Mouse (Mus musculus): ENCODE measurements at regions not wholly inside any gene's neighbourhood (a gene's known extent, or its start where the extent isn't known, plus 50 kb on each side); places are given as distances from the start of the nearest gene placed in this dataset.

- no peaks in the 10 kb centered on the region for H3K27me3 ChIP-seq (ENCODE audit: control insufficient read depth, insufficient read depth, low read length)
- H3K4me2 ChIP-seq (ENCODE audit: low read depth, low read length) = no peak overlapping the region
- WGBS = 83% methylated on average over 10 of the region's 10 CpGs
These were observed 549.5 kb downstream of the Tbc1d22a start for GRCm38 (mm10) chr15:86763581-86764375.

GRCm38 (mm10) chr15:86767623-86768022, 553.4 kb downstream of the Tbc1d22a start:
- 69% methylated on average over 2 of the region's 2 CpGs for WGBS
- H3K36me3 ChIP-seq (replicated peaks; ENCODE audit: control insufficient read depth, insufficient read depth, low read length) = no peaks in the 10 kb centered on the region
- H3K4me2 ChIP-seq (ENCODE audit: low read depth, low read length) = no peak overlapping the region
- no peaks in the 10 kb centered on the region for H3K27me3 ChIP-seq (ENCODE audit: control insufficient read depth, insufficient read depth, low read length)
- ATAC-seq (ENCODE audit: insufficient read depth, low read depth) (no peak), DNase-seq (ENCODE audit: low spot score) (no peak)
- H3K4me3 ChIP-seq (ENCODE audit: low read depth, low read length) = no peak overlapping the region
- H3K9ac ChIP-seq (replicated peaks; ENCODE audit: low read depth, low read length) = no peak overlapping the region
- no peaks in the 10 kb centered on the region; the same call in 1 of the 2 replicates for H3K9me3 ChIP-seq (replicated peaks; ENCODE audit: control insufficient read depth, low read length)
- no peak overlapping the region for H3K27ac ChIP-seq (ENCODE audit: low read depth)
- no peaks in the 10 kb centered on the region for H3K4me1 ChIP-seq (ENCODE audit: control insufficient read depth, insufficient read depth)
- TF ChIP-seq CTCF (IDR thresholded peaks at IDR 0.05; ENCODE audit: low read depth) (no peak), EP300 (IDR thresholded peaks at IDR 0.05; ENCODE audit: low read depth) (no peak)

More at GRCm38 (mm10) chr15:86763581-86764375, 549.5 kb downstream of the Tbc1d22a start:
- DNase-seq (ENCODE audit: low spot score) (no peak), ATAC-seq (ENCODE audit: insufficient read depth, low read depth) (no peak)
- Histone ChIP-seq H3K4me3 (ENCODE audit: low read depth, low read length) (no peak overlapping the region), H3K27ac (ENCODE audit: low read depth) (no peak overlapping the region), H3K9ac (replicated peaks; ENCODE audit: low read depth, low read length) (no peak overlapping the region), H3K36me3 (replicated peaks; ENCODE audit: control insufficient read depth, insufficient read depth, low read length) (no peaks in the 10 kb centered on the region), H3K4me1 (ENCODE audit: control insufficient read depth, insufficient read depth) (no peaks in the 10 kb centered on the region), H3K9me3 (replicated peaks; ENCODE audit: control insufficient read depth, low read length) (no peaks in the 10 kb centered on the region; the same call in 1 of the 2 replicates)
- TF ChIP-seq CTCF (IDR thresholded peaks at IDR 0.05; ENCODE audit: low read depth) (no peak), EP300 (IDR thresholded peaks at IDR 0.05; ENCODE audit: low read depth) (no peak)

GRCm38 (mm10) chr15:86773041-86773440, 558.8 kb downstream of the Tbc1d22a start:
- Histone ChIP-seq H3K27me3 (ENCODE audit: control insufficient read depth, insufficient read depth, low read length) (no peaks in the 10 kb centered on the region), H3K9me3 (replicated peaks; ENCODE audit: control insufficient read depth, low read length) (no peaks in the 10 kb centered on the region), H3K4me3 (ENCODE audit: low read depth, low read length) (no peak overlapping the region), H3K4me1 (ENCODE audit: control insufficient read depth, insufficient read depth) (no peaks in the 10 kb centered on the region), H3K27ac (ENCODE audit: low read depth) (no peak overlapping the region), H3K36me3 (replicated peaks; ENCODE audit: control insufficient read depth, insufficient read depth, low read length) (no peaks in the 10 kb centered on the region), H3K4me2 (ENCODE audit: low read depth, low read length) (no peak overlapping the region), H3K9ac (replicated peaks; ENCODE audit: low read depth, low read length) (no peak overlapping the region)
- 58% methylated on average over 7 of the region's 7 CpGs for WGBS
- TF ChIP-seq CTCF (IDR thresholded peaks at IDR 0.05; ENCODE audit: low read depth) (no peak), EP300 (IDR thresholded peaks at IDR 0.05; ENCODE audit: low read depth) (no peak)
- ATAC-seq (ENCODE audit: insufficient read depth, low read depth) (no peak), DNase-seq (ENCODE audit: low spot score) (no peak)

- no peak for DNase-seq (ENCODE audit: low spot score)
- Histone ChIP-seq H3K36me3 (replicated peaks; ENCODE audit: control insufficient read depth, insufficient read depth, low read length) (no peaks in the 10 kb centered on the region), H3K4me3 (ENCODE audit: low read depth, low read length) (no peak overlapping the region), H3K27me3 (ENCODE audit: control insufficient read depth, insufficient read depth, low read length) (no peaks in the 10 kb centered on the region), H3K4me2 (ENCODE audit: low read depth, low read length) (no peak overlapping the region), H3K27ac (ENCODE audit: low read depth) (no peak overlapping the region), H3K4me1 (ENCODE audit: control insufficient read depth, insufficient read depth) (no peaks in the 10 kb centered on the region), H3K9ac (replicated peaks; ENCODE audit: low read depth, low read length) (no peak overlapping the region), H3K9me3 (replicated peaks; ENCODE audit: control insufficient read depth, low read length) (no peaks in the 10 kb centered on the region)
- no peak for ATAC-seq (ENCODE audit: insufficient read depth, low read depth)
- TF ChIP-seq CTCF (IDR thresholded peaks at IDR 0.05; ENCODE audit: low read depth) (no peak), EP300 (IDR thresholded peaks at IDR 0.05; ENCODE audit: low read depth) (no peak)
- WGBS = 78% methylated on average over 11 of the region's 11 CpGs
These were observed 563.7 kb downstream of the Tbc1d22a start for GRCm38 (mm10) chr15:86777998-86778397.

GRCm38 (mm10) chr15:86781160-86781559, 566.9 kb downstream of the Tbc1d22a start:
- Histone ChIP-seq H3K4me1 (ENCODE audit: control insufficient read depth, insufficient read depth) (no peaks in the 10 kb centered on the region), H3K4me3 (ENCODE audit: low read depth, low read length) (no peak overlapping the region), H3K27me3 (ENCODE audit: control insufficient read depth, insufficient read depth, low read length) (no peaks in the 10 kb centered on the region), H3K9ac (replicated peaks; ENCODE audit: low read depth, low read length) (no peak overlapping the region), H3K27ac (ENCODE audit: low read depth) (no peak overlapping the region), H3K4me2 (ENCODE audit: low read depth, low read length) (no peak overlapping the region), H3K36me3 (replicated peaks; ENCODE audit: control insufficient read depth, insufficient read depth, low read length) (no peaks in the 10 kb centered on the region), H3K9me3 (replicated peaks; ENCODE audit: control insufficient read depth, low read length) (no peaks in the 10 kb centered on the region)
- no peak for TF ChIP-seq CTCF (IDR thresholded peaks at IDR 0.05; ENCODE audit: low read depth)
- no peak for TF ChIP-seq EP300 (IDR thresholded peaks at IDR 0.05; ENCODE audit: low read depth)
- 85% methylated on average over 11 of the region's 11 CpGs for WGBS
- DNase-seq (ENCODE audit: low spot score) (no peak), ATAC-seq (ENCODE audit: insufficient read depth, low read depth) (no peak)

- no peak for ATAC-seq (ENCODE audit: insufficient read depth, low read depth)
These were observed 580.5 kb downstream of the Tbc1d22a start for GRCm38 (mm10) chr15:86794716-86795115.

More at GRCm38 (mm10) chr15:86794716-86795115, 580.5 kb downstream of the Tbc1d22a start:
- Histone ChIP-seq H3K4me1 (ENCODE audit: control insufficient read depth, insufficient read depth) (no peaks in the 10 kb centered on the region), H3K4me3 (ENCODE audit: low read depth, low read length) (no peak overlapping the region), H3K4me2 (ENCODE audit: low read depth, low read length) (no peak overlapping the region), H3K27ac (ENCODE audit: low read depth) (no peak overlapping the region), H3K9ac (replicated peaks; ENCODE audit: low read depth, low read length) (no peak overlapping the region), H3K36me3 (replicated peaks; ENCODE audit: control insufficient read depth, insufficient read depth, low read length) (no peaks in the 10 kb centered on the region), H3K27me3 (ENCODE audit: control insufficient read depth, insufficient read depth, low read length) (no peaks in the 10 kb centered on the region), H3K9me3 (replicated peaks; ENCODE audit: control insufficient read depth, low read length) (no peaks in the 10 kb centered on the region)
- DNase-seq (ENCODE audit: low spot score) = no peak
- WGBS = 65% methylated on average over 3 of the region's 3 CpGs
- no peak for TF ChIP-seq CTCF (IDR thresholded peaks at IDR 0.05; ENCODE audit: low read depth)
- TF ChIP-seq EP300 (IDR thresholded peaks at IDR 0.05; ENCODE audit: low read depth) = no peak

Data from heart, postnatal 0 days (tissue).